Mouse (Mus musculus) stomach, postnatal 0 days (tissue): ENCODE measurements around the gene Igsf9b. TPM values are rescaled to one million over a fixed set of nuclear protein-coding genes. Genes with fewer than 3 reads are reported as not detected.

Source experiments
- ATAC-seq: fragments of 200-750 bp; cut with Nextera tagmentation; 2 replicates; pipeline ENCODE4 v1.8.0; 2017; ENCODE audit not compliant: low FRiP score, low TSS enrichment
- DNase-seq: peaks from one replicate; pipeline ENCODE4 v3.0.0-alpha.2; 2016; ENCODE audit warnings: low spot score
- H3K27ac ChIP-seq: fragments of 300-500 bp; sonication (generic); replicated peaks from 2 replicates; pipeline ENCODE4 v1.5.1; 2014; ENCODE audit warnings: mild to moderate bottlenecking, control low read depth
- H3K27me3 ChIP-seq: fragments of 300-500 bp; sonication (generic); 2 replicates; pipeline ENCODE4 v1.6.1; 2014; ENCODE audit warnings: low read length; ENCODE audit not compliant: control insufficient read depth, insufficient read depth
- H3K36me3 ChIP-seq: fragments of 300-500 bp; sonication (generic); 2 replicates; pipeline ENCODE4 v1.6.1; 2014; ENCODE audit warnings: low read length, mixed read lengths; ENCODE audit not compliant: control insufficient read depth, insufficient read depth
- H3K4me1 ChIP-seq: fragments of 300-500 bp; sonication (generic); replicated peaks from 2 replicates; pipeline ENCODE4 v1.6.1; 2014; ENCODE audit warnings: antibody characterized with exemption; ENCODE audit not compliant: control insufficient read depth, insufficient read depth
- H3K4me2 ChIP-seq: fragments of 300-500 bp; sonication (generic); replicated peaks from 2 replicates; pipeline ENCODE4 v1.6.1; 2014; ENCODE audit warnings: low read depth, mild to moderate bottlenecking, control low read depth, moderate library complexity
- H3K4me3 ChIP-seq: fragments of 300-500 bp; sonication (generic); 2 replicates; pipeline ENCODE4 v1.5.1; 2014; ENCODE audit warnings: low read depth, low read length, control low read depth
- H3K9ac ChIP-seq: fragments of 300-500 bp; sonication (generic); 2 replicates; pipeline ENCODE4 v1.6.1; 2014; ENCODE audit warnings: mild to moderate bottlenecking, low read length, control low read depth, mixed read lengths
- H3K9me3 ChIP-seq: fragments of 300-500 bp; sonication (generic); 2 replicates; pipeline ENCODE4 v1.6.1; 2016; ENCODE audit warnings: low read length; ENCODE audit not compliant: control insufficient read depth
- CTCF ChIP-seq: IDR thresholded peaks from 2 replicates; pipeline ENCODE4 v1.5.1; 2016; ENCODE audit warnings: antibody characterized with exemption, low read depth, mild to moderate bottlenecking, moderate library complexity
- EP300 ChIP-seq: optimal IDR thresholded peaks from 2 replicates; pipeline ENCODE3; 2016; ENCODE audit warnings: antibody characterized with exemption
- WGBS: fragments of 180-500 bp; shearing (Covaris S2); extraction: QIAGEN DNeasy Blood & Tissue Kit; methylation state at CpG from one replicate; pipeline ENCODE4 v1.1.7; 2014; 5-methylcytosine and 5-hydroxymethylcytosine counted together
- polyA plus RNA-seq: library from polyadenylated mRNA; unstranded; fragments of >200 nt; fragmentation: Nextera tagmentation; extraction: Ambion mirVana; gene quantifications from 2 replicates; pipeline ENCODE4 v1.2.1, GENCODE M21; 2015

Gene Igsf9b
- polyA plus RNA-seq, 1 experiment from 2014 or later = 6.0 TPM

DNA sequence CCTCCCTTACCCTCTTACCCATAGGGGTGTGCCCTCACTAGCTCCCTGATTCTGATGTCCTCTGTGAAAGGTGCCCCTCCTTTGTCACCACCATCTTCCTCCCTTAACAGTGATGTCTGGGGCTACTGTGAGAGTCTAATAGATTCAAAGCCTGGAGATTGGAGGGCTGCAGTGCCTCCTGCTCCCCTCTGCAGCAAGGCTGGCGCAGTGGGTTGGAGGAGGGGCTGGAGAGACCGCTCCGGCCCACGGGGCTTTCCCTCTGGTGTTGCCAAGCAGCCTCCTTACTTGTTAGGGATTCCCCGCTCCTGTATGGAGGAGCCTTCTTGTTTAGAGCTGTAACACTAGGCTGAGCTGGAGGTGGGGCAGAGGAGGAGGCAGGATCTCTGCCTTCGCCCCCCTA lies 9.6 kb downstream of the Igsf9b start:
- no peak overlapping the region for H3K27ac ChIP-seq

DNA sequence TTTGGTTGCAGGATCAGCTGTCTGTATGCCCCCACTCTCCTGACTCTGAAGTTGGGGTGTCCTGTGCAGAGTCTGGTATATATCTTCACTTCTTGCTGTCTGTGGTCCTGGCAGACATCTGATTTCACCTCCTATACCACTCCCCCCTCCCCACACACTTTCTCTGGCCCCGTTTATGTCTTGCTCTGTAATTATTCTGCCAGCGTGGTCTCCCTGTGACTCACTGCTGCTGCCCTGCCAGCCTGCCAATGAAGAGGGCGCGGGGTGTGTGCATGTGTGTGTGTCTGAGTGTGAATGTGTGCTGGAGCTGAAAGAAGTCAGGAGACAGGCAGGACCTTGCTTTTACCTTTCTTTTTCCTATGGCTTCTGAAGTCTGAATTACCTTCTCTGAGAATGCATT lies 11.0 kb downstream of the Igsf9b start:
- no peak overlapping the region for H3K4me2 ChIP-seq
- no peaks in the 10 kb centered on the region for H3K9me3 ChIP-seq
- H3K9ac ChIP-seq = no peak overlapping the region
- no peaks in the 10 kb centered on the region for H3K4me1 ChIP-seq
- no peak overlapping the region for H3K4me3 ChIP-seq
- H3K27ac ChIP-seq = no peak overlapping the region
- WGBS = 68% methylated on average over 4 of the region's 4 CpGs
- TF ChIP-seq CTCF (no peak), EP300 (no peak)
- no peaks in the 10 kb centered on the region for H3K27me3 ChIP-seq
- DNase-seq = no peak
- no peaks in the 10 kb centered on the region for H3K36me3 ChIP-seq
- no peak for ATAC-seq

More for the DNA sequence above, 9.6 kb downstream of the Igsf9b start:
- H3K27me3 ChIP-seq = no peaks in the 10 kb centered on the region
- DNase-seq = no peak
- WGBS = 33% methylated on average over 6 of the region's 6 CpGs
- no peak for TF ChIP-seq EP300
- no peak for TF ChIP-seq CTCF
- ATAC-seq = no peak
- H3K4me3 ChIP-seq = no peak overlapping the region
- no peak overlapping the region for H3K4me2 ChIP-seq
- no peaks in the 10 kb centered on the region for H3K4me1 ChIP-seq
- H3K36me3 ChIP-seq = no peaks in the 10 kb centered on the region
- no peaks in the 10 kb centered on the region for H3K9me3 ChIP-seq
- no peak overlapping the region for H3K9ac ChIP-seq

DNA sequence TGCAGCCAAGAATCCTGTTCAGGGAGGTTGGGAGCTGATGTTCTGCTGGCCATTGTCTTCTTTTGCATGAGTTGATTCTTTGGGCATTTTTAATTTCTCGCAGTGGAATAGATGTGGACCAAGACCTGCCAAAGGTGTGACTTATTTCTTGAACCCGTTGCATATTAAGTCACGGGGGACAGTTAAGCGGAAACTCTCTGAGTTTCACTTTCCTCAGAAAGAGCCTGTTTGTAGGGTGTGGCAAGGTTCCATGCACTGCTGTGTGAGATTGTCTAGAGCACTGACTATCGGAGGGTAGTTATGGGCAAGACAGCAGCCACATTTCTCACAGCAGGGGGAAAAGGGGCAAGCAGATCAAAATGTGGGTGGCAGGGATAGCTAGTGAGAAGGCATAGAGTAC lies 14.4 kb downstream of the Igsf9b start:
- Histone ChIP-seq H3K4me2 (no peak overlapping the region), H3K4me1 (no peaks in the 10 kb centered on the region), H3K27me3 (no peaks in the 10 kb centered on the region), H3K27ac (no peak overlapping the region), H3K9ac (no peak overlapping the region), H3K4me3 (no peak overlapping the region), H3K36me3 (no peaks in the 10 kb centered on the region), H3K9me3 (no peaks in the 10 kb centered on the region)
- DNase-seq = no peak
- TF ChIP-seq EP300 = no peak
- no peak for TF ChIP-seq CTCF
- 82% methylated on average over 5 of the region's 5 CpGs for WGBS
- no peak for ATAC-seq

DNA sequence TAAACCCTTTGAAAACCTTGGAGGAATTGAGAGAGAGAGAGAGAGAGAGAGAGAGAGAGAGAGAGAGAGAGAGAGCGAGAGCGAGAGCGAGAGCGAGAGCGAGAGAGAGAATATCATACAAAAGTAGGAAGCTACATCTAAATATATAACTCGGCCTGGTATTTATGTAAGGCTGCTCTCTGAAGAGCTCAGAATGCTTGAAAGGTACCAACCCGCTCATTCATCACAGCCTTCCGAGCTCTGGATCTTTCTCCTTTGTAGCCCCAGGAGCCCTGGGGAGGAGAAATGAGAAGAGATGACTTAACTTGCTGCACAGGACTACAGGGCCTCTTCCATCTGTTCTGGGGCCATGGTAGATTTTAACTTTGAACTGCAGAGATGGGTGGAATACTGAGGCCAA lies 22.3 kb downstream of the Igsf9b start:
- Histone ChIP-seq H3K9me3 (no peaks in the 10 kb centered on the region), H3K4me3 (no peak overlapping the region), H3K4me2 (no peak overlapping the region), H3K36me3 (no peaks in the 10 kb centered on the region), H3K4me1 (no peaks in the 10 kb centered on the region), H3K9ac (no peak overlapping the region), H3K27ac (no peak overlapping the region), H3K27me3 (no peaks in the 10 kb centered on the region)
- ATAC-seq (no peak), DNase-seq (no peak)
- WGBS = 84% methylated on average over 8 of the region's 8 CpGs
- TF ChIP-seq EP300 = no peak
- TF ChIP-seq CTCF = no peak

DNA sequence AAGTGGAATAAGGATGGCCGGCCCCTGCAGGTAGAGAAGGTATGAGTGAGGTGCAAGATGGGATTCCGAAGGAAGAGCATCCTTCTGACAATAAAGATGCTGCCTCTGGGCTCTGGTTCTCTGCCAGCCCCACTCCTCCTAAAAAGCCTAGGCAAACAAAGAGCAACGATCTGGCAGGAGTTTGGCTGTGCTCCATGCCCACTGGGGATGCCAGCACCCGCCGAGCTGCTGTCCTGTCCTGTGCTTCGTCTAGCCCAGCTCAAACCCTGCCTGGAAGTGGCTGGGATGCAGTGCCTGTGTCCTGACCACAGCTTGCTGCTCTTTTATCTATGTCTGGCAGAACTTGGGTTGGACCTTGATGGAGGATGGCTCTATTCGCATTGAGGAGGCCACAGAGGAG lies 23.3 kb downstream of the Igsf9b start:
- Histone ChIP-seq H3K4me3 (no peak overlapping the region), H3K4me2 (no peak overlapping the region), H3K27me3 (no peaks in the 10 kb centered on the region), H3K27ac (no peak overlapping the region), H3K9me3 (no peaks in the 10 kb centered on the region), H3K36me3 (no peaks in the 10 kb centered on the region), H3K9ac (no peak overlapping the region), H3K4me1 (no peaks in the 10 kb centered on the region)
- TF ChIP-seq CTCF (no peak), EP300 (no peak)
- 81% methylated on average over 7 of the region's 7 CpGs for WGBS
- DNase-seq = no peak
- ATAC-seq = no peak

DNA sequence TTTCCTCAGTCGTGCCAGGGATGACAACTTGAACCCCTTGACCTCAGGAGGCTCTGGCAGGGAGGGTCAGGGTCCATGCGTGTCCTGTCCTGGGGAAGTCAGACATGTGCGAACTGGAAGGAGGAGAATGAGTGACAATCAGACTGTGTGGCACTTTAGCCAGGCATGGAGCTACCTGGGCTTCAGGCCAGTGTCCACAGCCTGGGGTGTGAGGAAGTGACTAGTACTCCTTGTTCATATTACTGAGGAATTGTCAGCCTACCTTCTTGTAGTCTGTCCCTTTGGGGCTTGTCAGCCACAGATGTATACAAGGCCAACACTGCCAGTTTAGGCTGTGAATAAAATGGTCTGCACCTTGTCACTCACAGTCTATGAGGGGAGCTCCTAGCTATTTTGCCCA lies 24.4 kb downstream of the Igsf9b start:
- Histone ChIP-seq H3K27me3 (no peaks in the 10 kb centered on the region), H3K36me3 (no peaks in the 10 kb centered on the region), H3K9ac (no peak overlapping the region), H3K4me2 (no peak overlapping the region), H3K4me3 (no peak overlapping the region), H3K27ac (no peak overlapping the region), H3K4me1 (no peaks in the 10 kb centered on the region), H3K9me3 (no peaks in the 10 kb centered on the region)
- 77% methylated on average over 3 of the region's 3 CpGs for WGBS
- DNase-seq (no peak), ATAC-seq (no peak)
- TF ChIP-seq EP300 (no peak), CTCF (no peak)
